Mouse (Mus musculus) midbrain, embryonic 11.5 days (tissue): Measurements from ENCODE around the gene Man1c1. TPM values are rescaled to one million over a fixed set of nuclear protein-coding genes. Genes with fewer than 3 reads are reported as not detected.

ENCODE experiments used
- ATAC-seq: fragments of 200-750 bp; cut with Nextera tagmentation; 2 replicates; pipeline ENCODE4 v1.8.0; 2017; ENCODE audit warnings: moderate TSS enrichment, moderate library complexity; ENCODE audit not compliant: low FRiP score
- DNase-seq: peaks from one replicate; pipeline ENCODE4 v3.0.0; 2015; ENCODE audit warnings: low spot score; ENCODE audit errors: missing footprints
- H3K27ac ChIP-seq: fragments of 300-500 bp; sonication (generic); 2 replicates; pipeline ENCODE4 v1.5.1; 2014; ENCODE audit warnings: low read depth, low read length
- H3K27me3 ChIP-seq: fragments of 300-500 bp; sonication (generic); 2 replicates; pipeline ENCODE4 v1.6.1; 2014; ENCODE audit warnings: mild to moderate bottlenecking, low read length, moderate library complexity, mixed read lengths; ENCODE audit not compliant: control insufficient read depth, insufficient read depth
- H3K36me3 ChIP-seq: fragments of 300-500 bp; sonication (generic); 2 replicates; pipeline ENCODE4 v1.6.1; 2014; ENCODE audit warnings: mild to moderate bottlenecking, low read length, moderate library complexity, mixed read lengths; ENCODE audit not compliant: control insufficient read depth, insufficient read depth
- H3K4me1 ChIP-seq: fragments of 300-500 bp; sonication (generic); 2 replicates; pipeline ENCODE4 v1.6.1; 2014; ENCODE audit warnings: low read length; ENCODE audit not compliant: control insufficient read depth, insufficient read depth
- H3K4me2 ChIP-seq: fragments of 300-500 bp; sonication (generic); 2 replicates; pipeline ENCODE4 v1.6.1; 2014; ENCODE audit warnings: mild to moderate bottlenecking, moderate library complexity
- H3K4me3 ChIP-seq: fragments of 300-500 bp; sonication (generic); 2 replicates; pipeline ENCODE4 v1.5.1; 2014; ENCODE audit warnings: low read depth, low read length
- H3K9ac ChIP-seq: fragments of 300-500 bp; sonication (generic); 2 replicates; pipeline ENCODE4 v1.6.1; 2014; ENCODE audit warnings: low read length
- H3K9me3 ChIP-seq: fragments of 300-500 bp; sonication (generic); 2 replicates; pipeline ENCODE4 v1.6.1; 2016; ENCODE audit warnings: low read length; ENCODE audit not compliant: control insufficient read depth
- WGBS: fragments of 180-500 bp; shearing (Covaris S2); extraction: QIAGEN DNeasy Blood & Tissue Kit; methylation state at CpG from one replicate; pipeline ENCODE4 v1.1.7; 2014; 5-methylcytosine and 5-hydroxymethylcytosine counted together
- polyA plus RNA-seq: library from polyadenylated mRNA; unstranded; fragments of >200 nt; fragmentation: Nextera tagmentation; extraction: Ambion mirVana; gene quantifications from 2 replicates; pipeline ENCODE4 v1.2.1, GENCODE M21; 2014

The Man1c1 gene
- polyA plus RNA-seq, result 3.1 and 3.2 TPM in 2 replicates

DNA sequence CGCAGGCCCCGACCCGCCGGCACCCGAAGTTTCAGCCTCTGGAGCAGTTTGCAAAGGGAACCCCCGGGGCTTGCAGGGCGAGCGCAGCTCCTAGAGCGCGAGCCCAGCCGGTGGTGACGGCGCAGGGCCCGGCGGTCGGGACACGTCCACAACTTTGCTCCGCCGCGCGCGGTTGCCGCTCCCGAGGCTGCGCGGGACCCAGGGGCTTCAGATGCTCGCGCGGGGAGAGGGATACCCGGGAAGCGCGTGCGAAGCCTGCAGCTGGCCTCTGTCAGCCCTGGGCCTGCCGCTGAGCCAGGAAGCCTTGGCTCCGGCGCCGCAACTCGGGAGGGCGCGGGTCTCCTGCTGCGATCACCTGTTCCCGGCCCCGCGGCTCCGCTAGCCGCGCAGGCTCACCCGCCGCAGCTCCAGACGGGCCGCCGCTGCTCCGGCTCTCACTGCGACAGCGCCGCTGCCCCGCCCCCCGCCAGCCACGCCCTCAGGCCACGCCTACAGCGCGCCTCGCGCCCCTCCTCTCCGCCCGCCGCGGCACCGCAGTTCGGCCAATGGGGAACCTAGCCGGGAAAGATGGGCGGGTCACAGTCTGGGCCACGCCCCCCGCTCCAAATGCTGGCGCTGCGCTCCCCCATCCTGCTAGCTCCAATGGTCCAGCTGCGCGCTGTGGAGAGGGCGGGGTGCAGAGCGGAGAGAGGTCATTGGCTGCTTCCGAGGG, at the start of gene Man1c1:
Man1c1 (minus strand) TSS at position 456 of the 712 bp plus-strand sequence.
- H3K9ac ChIP-seq, result peak within 1 kb of the TSS; percentile 60
- under 1% methylated on average over 75 of the region's 81 CpGs for WGBS
- no peak within 1 kb of the TSS for H3K27ac ChIP-seq
- H3K9me3 ChIP-seq, result no peaks in the 10 kb centered on the region
- H3K4me1 ChIP-seq, result peaks cover 10% of the 10 kb centered on the region
- H3K36me3 ChIP-seq, result no peaks in the 10 kb centered on the region
- peak within 1 kb of the TSS; percentile 56 for H3K4me3 ChIP-seq
- H3K27me3 ChIP-seq, result peaks cover 25% of the 10 kb centered on the region
- H3K4me2 ChIP-seq, result peak within 1 kb of the TSS; percentile 98
- peak; percentile 98 for ATAC-seq
- peak; percentile 100 for DNase-seq

DNA sequence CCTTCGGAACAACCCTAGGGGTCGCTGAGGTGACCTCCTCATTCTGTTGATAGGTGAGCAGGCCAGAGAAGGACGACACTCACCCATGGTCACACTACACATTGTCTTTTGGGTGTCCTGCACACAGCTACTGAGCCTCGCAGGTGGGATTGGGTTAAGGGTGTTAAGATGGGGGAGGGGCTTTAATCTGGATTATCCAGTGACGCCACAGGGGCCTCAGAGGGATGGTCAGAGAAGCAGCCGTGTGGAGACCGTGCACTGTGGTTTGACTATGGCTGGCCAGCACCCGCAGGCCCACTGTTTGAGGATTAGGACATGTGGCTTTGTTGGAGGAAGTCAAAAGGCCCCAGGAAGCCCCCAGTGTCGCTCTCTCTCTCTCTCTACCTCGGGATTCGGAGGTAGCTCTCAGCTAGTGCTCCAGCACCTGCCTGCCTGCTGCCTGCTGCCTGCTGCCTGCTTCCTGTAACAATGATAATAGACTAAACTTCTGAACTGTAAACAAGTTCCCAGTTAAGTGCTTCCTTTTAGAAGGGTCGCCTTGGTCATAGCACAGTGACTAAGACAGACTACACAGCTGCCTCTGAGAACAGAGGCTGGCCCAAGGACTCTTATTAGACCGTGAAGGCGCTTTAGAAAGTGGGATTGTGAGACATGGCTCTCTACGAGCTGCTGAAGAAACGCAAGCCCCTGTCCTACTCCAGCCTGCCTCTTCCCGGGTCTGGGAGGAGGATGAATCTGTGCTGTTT, 49.6 kb upstream of the Man1c1 start:
- 19% methylated on average over 17 of the region's 17 CpGs for WGBS
- ATAC-seq (no peak), DNase-seq (no peak)
- Histone ChIP-seq H3K36me3 (no peaks in the 10 kb centered on the region), H3K4me1 (peaks cover 18% of the 10 kb centered on the region), H3K27ac (no peak overlapping the region; the same call in 1 of the 2 replicates), H3K9me3 (no peaks in the 10 kb centered on the region), H3K9ac (no peak overlapping the region), H3K4me2 (no peak overlapping the region), H3K4me3 (no peak overlapping the region), H3K27me3 (no peaks in the 10 kb centered on the region)

DNA sequence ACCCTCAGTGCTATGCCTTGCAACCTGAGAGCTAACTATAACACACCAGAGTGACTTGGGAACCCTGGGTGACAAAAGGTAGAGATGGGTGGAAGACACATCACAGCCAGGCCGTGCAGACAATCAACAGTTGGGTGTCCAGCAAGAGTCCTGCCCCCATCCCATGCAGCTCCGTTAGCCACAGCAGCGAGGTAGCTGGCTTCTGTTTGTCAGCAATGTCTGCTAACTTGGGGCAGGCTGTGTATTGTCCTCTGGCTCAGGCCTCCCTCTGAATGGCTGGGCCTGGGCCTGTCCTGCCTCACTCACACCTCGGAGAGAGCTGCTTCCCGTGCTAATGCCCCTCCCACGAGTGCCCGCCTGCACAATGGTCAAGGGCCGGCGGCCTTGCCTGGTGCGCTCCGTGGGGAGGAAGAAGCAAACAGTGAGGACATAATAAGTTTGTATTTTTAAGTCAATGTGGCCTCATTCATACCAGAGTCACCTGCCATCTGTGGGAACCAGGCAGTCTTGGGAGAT, 48.9 kb upstream of the Man1c1 start:
- H3K4me2 ChIP-seq, result no peak overlapping the region
- H3K27me3 ChIP-seq, result no peaks in the 10 kb centered on the region
- H3K9me3 ChIP-seq, result no peaks in the 10 kb centered on the region
- WGBS, result 52% methylated on average over 11 of the region's 11 CpGs
- H3K4me3 ChIP-seq, result no peak overlapping the region
- no peaks in the 10 kb centered on the region for H3K36me3 ChIP-seq
- ATAC-seq, result no peak
- no peak overlapping the region for H3K9ac ChIP-seq
- DNase-seq, result no peak
- H3K4me1 ChIP-seq, result peaks cover 18% of the 10 kb centered on the region
- H3K27ac ChIP-seq, result no peak overlapping the region

DNA sequence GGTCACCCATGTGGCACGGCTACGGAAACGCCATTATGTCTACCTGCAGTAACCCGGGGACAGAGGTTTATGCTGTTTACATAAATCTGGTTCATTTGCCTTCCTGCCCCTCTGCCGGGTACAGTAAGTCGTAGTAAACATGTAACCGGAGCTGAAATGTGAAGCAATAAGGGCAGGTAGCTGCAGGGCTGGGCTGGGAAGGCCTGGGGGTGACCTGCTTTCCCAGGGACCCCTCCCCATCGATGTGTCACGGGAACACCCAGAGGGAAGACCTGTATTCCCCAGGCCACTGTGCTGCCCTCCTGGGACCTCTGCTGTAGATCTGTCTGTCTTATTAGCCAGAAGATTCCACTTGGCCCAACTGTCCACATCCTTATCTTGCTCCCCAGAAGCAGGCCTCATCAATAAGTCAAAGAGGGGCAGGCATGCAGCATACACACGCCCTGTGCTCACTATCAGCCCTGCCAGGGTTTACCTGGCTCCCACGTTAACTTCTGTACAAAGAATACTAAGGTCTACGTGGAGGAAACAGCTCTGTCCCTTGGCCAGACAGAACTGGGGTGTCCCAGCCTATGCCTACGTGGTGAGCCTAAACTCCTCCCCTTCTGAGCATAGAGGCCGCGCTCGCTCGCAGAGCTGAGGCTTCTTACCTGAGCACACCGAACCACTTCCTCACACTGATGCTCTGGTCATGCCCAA, 47.7 kb upstream of the Man1c1 start:
- Histone ChIP-seq H3K36me3 (no peaks in the 10 kb centered on the region), H3K9me3 (no peaks in the 10 kb centered on the region), H3K9ac (no peak overlapping the region), H3K27ac (no peak overlapping the region), H3K4me3 (no peak overlapping the region), H3K4me1 (peaks cover 18% of the 10 kb centered on the region), H3K4me2 (no peak overlapping the region), H3K27me3 (no peaks in the 10 kb centered on the region)
- DNase-seq (no peak), ATAC-seq (no peak)
- WGBS, result 89% methylated on average over 18 of the region's 18 CpGs

DNA sequence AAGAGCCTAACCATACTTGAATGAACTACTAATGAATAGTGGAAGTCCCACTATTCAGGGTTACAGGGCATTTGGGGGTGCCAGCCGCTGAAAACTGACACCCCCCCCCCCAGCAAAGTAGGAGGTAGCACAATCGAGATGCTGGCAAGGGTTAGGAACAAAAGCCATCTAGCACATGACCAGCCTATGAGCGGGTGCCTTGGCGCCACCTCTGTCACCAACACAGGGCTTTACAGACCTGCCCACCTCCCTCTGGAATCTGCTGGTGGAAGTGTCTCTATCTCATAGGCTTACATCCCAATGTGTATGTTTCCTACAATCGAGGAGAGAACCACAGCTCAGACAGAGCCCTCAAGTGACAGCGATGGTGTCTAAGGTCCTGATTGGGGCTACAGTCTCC, 46.7 kb upstream of the Man1c1 start:
- Histone ChIP-seq H3K9me3 (no peaks in the 10 kb centered on the region), H3K4me2 (no peak overlapping the region), H3K27ac (no peak overlapping the region), H3K9ac (no peak overlapping the region), H3K4me1 (peaks cover 18% of the 10 kb centered on the region), H3K4me3 (no peak overlapping the region), H3K36me3 (no peaks in the 10 kb centered on the region), H3K27me3 (no peaks in the 10 kb centered on the region)
- DNase-seq (no peak), ATAC-seq (no peak)
- 78% methylated on average over 6 of the region's 6 CpGs for WGBS

DNA sequence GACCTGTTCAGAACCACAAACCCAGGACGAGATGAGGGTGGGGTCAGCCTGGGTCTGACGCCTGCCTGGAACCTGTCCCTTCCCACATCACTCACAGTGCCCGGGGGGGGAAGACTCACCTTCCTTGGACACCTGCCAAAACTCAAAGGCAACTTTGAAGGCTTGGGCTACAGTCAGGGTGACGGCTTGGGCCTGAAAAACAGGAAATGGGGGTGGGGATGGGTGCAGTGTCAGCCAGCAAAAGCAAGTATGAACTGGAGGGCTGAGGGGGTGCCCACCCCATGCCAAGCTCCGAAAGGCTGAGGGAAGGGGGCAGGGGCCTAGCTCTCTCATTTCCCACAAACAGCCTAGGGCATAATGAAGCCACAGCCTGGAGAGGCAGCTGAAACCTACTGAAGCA, 46.2 kb upstream of the Man1c1 start:
- ATAC-seq (no peak), DNase-seq (no peak)
- no peak overlapping the region for H3K9ac ChIP-seq
- H3K36me3 ChIP-seq, result no peaks in the 10 kb centered on the region
- H3K27me3 ChIP-seq, result no peaks in the 10 kb centered on the region
- no peak overlapping the region for H3K4me2 ChIP-seq
- peaks cover 18% of the 10 kb centered on the region for H3K4me1 ChIP-seq
- H3K27ac ChIP-seq, result no peak overlapping the region
- no peaks in the 10 kb centered on the region for H3K9me3 ChIP-seq
- no peak overlapping the region for H3K4me3 ChIP-seq
- WGBS, result 81% methylated on average over 5 of the region's 5 CpGs

DNA sequence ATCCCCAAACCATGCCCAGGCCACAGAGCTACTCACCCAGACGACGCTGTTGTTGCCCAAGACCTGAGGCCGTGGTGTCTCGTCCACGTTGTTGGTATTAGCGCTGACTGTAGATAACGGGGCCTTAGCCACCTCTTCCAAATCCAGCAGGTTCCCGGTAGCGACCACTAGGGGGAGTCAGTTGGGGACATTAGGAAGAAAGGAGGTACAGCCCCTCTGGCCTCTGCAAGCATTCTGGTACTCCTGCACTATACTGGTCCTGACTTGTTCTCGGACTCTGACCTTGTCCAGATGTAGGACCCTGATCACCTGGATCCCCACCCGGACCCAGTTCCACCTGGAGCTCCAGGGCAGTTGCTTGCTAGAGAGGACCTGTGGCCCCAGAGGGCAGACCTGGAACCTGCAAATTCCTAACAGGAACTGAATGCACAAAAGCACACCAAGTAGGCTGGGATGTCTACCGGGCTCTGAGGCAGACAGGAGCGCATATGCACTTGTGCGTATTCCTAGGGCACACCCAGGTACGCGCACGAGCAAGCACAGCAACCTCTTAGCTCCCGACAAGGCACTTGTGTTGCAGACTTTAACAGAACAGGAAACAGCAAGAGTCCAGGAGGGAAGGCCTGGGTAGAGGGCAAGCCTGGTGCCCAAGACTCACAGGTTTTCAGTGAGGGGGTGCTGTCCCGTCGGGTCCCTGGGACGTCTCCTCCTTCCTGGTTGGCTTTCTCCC, 45.4 kb upstream of the Man1c1 start:
- H3K4me3 ChIP-seq, result no peak overlapping the region
- no peak for ATAC-seq
- 66% methylated on average over 21 of the region's 21 CpGs for WGBS
- H3K4me2 ChIP-seq, result no peak overlapping the region
- H3K27me3 ChIP-seq, result no peaks in the 10 kb centered on the region
- peaks cover 17% of the 10 kb centered on the region for H3K4me1 ChIP-seq
- H3K36me3 ChIP-seq, result no peaks in the 10 kb centered on the region
- DNase-seq, result no peak
- no peak overlapping the region for H3K27ac ChIP-seq
- H3K9me3 ChIP-seq, result no peaks in the 10 kb centered on the region
- H3K9ac ChIP-seq, result no peak overlapping the region

DNA sequence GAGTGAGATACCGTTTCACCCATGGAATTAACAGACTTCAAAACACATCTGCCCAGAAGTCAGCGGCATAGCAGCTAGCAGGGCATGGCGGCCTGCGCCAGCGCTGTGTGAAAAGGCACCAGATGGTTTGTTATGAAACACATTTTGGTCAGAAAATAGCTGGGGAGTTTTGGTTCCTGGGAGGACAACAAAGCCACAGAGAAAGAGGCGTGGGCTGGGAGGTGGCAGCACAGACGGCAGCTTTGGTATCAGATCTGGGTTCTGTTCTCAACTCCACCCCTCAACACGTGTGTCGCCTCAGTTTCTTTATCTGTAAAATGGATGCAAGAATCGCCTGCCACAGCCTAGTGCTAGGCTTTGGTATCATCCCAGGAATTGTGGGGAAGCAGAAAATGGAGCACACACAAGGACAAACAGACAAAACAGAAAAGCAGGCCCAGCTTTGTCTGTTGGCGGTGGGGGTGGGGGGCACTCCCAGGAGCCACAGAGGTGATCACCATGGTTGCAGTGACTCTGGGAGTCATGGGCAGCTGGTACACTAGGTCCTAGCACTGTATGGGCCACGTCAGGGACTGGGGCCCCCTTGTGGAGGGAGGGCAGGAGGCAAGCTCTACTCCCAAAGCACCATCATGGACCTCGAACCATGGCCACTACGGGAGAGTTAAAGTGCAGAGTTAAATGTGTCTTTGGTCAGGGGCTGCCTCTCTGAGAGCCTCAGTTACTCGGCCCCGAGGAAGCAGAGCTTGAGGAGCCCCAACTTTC, 42.0 kb upstream of the Man1c1 start:
- 86% methylated on average over 16 of the region's 16 CpGs for WGBS
- H3K27me3 ChIP-seq, result no peaks in the 10 kb centered on the region
- no peaks in the 10 kb centered on the region for H3K36me3 ChIP-seq
- H3K4me2 ChIP-seq, result no peak overlapping the region
- peaks cover 6% of the 10 kb centered on the region; the same call in 1 of the 2 replicates for H3K4me1 ChIP-seq
- no peaks in the 10 kb centered on the region for H3K9me3 ChIP-seq
- H3K4me3 ChIP-seq, result no peak overlapping the region
- no peak for DNase-seq
- H3K9ac ChIP-seq, result no peak overlapping the region
- H3K27ac ChIP-seq, result no peak overlapping the region
- no peak for ATAC-seq
